In genomic region chr13:52833220-52833619, GRCm38 (mm10) we compare ENCODE assay signal across 12 mouse cellular contexts.
DNase-seq lines count a peak whose midpoint lies in the region; ATAC-seq and TF ChIP-seq lines count a peak whose summit lies in the region.
"Had no signal": no experiment of that assay in that cellular context is flagged by ENCODE, and none has a peak within 500 bp of the region (broad histone marks: within the 10 kb centered on the region; RNA-seq: fewer than 3 reads in every experiment).

No protein-coding gene starts in this region.

- H3K4me1 ChIP-seq in forebrain, postnatal 0 days (ENCODE audit: insufficient read depth) = no peaks in the 10 kb centered on the region
- H3K4me1 ChIP-seq in forebrain, embryonic 14.5 days (ENCODE audit: control insufficient read depth, insufficient read depth, low read length) = no peaks in the 10 kb centered on the region
- no peaks in the 10 kb centered on the region for H3K4me1 ChIP-seq in neural tube, embryonic 11.5 days (ENCODE audit: control insufficient read depth, insufficient read depth, low read length)
- H3K4me1 ChIP-seq in liver, embryonic 13.5 days (replicated peaks) = peaks cover 65% of the 10 kb centered on the region
- H3K4me1 ChIP-seq in heart, embryonic 10.5 days = peaks cover 26% of the 10 kb centered on the region
- H3K4me1 ChIP-seq: limb, embryonic 13.5 days had no signal

- ATAC-seq in forebrain, postnatal 0 days = no peak
- ATAC-seq in forebrain, embryonic 14.5 days = no peak
- no peak for ATAC-seq in neural tube, embryonic 11.5 days (ENCODE audit: insufficient read depth, low FRiP score, low TSS enrichment)
- no peak for ATAC-seq in liver, embryonic 13.5 days (ENCODE audit: low read depth)
- ATAC-seq: hindbrain, embryonic 16.5 days; Patski had no signal

- H3K36me3 ChIP-seq in forebrain, postnatal 0 days (ENCODE audit: insufficient read depth) = peaks cover 21% of the 10 kb centered on the region
- H3K36me3 ChIP-seq in forebrain, embryonic 14.5 days (ENCODE audit: control insufficient read depth, insufficient read depth, low read length) = peaks cover 22% of the 10 kb centered on the region; the same call in 1 of the 2 replicates
- 0 out of 2 replicates have a peak, but pooled peaks cover 2% of the 10 kb centered on the region for H3K36me3 ChIP-seq in neural tube, embryonic 11.5 days (ENCODE audit: control insufficient read depth, insufficient read depth, low read length)
- H3K36me3 ChIP-seq in liver, embryonic 13.5 days = 0 out of 2 replicates have a peak, but pooled peaks cover 4% of the 10 kb centered on the region
- peaks cover 19% of the 10 kb centered on the region; the same call in 1 of the 2 replicates for H3K36me3 ChIP-seq in heart, embryonic 10.5 days

- no peak overlapping the region for H3K4me2 ChIP-seq in forebrain, postnatal 0 days (ENCODE audit: low read depth)
- H3K4me2 ChIP-seq in forebrain, embryonic 14.5 days (ENCODE audit: low read length) = no peak overlapping the region
- no peak overlapping the region for H3K4me2 ChIP-seq in neural tube, embryonic 11.5 days (ENCODE audit: low read depth)
- no peak overlapping the region for H3K4me2 ChIP-seq in liver, embryonic 13.5 days
- H3K4me2 ChIP-seq: limb, embryonic 13.5 days had no signal

- H3K4me3 ChIP-seq in forebrain, postnatal 0 days (ENCODE audit: low read depth, low read length) = no peak overlapping the region
- H3K4me3 ChIP-seq in forebrain, embryonic 14.5 days (ENCODE audit: low read depth, low read length) = no peak overlapping the region
- no peak overlapping the region for H3K4me3 ChIP-seq in neural tube, embryonic 11.5 days (ENCODE audit: low read depth, low read length)
- H3K4me3 ChIP-seq in liver, embryonic 13.5 days (replicated peaks) = no peak overlapping the region
- H3K4me3 ChIP-seq in heart, embryonic 10.5 days = no peak overlapping the region
- H3K4me3 ChIP-seq: limb, embryonic 13.5 days had no signal

- no peak for DNase-seq in forebrain, postnatal 0 days
- DNase-seq in forebrain, embryonic 14.5 days (ENCODE audit: low spot score) = no peak
- DNase-seq in neural tube, embryonic 11.5 days (ENCODE audit: low spot score) = peak; percentile 25
- no peak for DNase-seq in neural tube, embryonic 10.5 days (ENCODE audit: extremely low spot score, low spot score)
- DNase-seq in liver, embryonic 13.5 days = peak; percentile 50
- peak; percentile 52 for DNase-seq in thymus, postnatal 25 days
- no peak for DNase-seq in heart, embryonic 10.5 days (ENCODE audit: low spot score)
- no peak for DNase-seq in left cerebral cortex, postnatal 10 days (ENCODE audit: extremely low spot score in 1 of 2, low spot score in 2 of 2)
- DNase-seq: cerebellum, postnatal 14 days had no signal

- H3K9ac ChIP-seq in forebrain, postnatal 0 days = no peak overlapping the region
- H3K9ac ChIP-seq in forebrain, embryonic 14.5 days (ENCODE audit: low read length) = no peak overlapping the region
- no peak overlapping the region for H3K9ac ChIP-seq in neural tube, embryonic 11.5 days (ENCODE audit: low read length)
- H3K9ac ChIP-seq in liver, embryonic 13.5 days = no peak overlapping the region
- H3K9ac ChIP-seq: limb, embryonic 13.5 days had no signal

- no peak overlapping the region for H3K27ac ChIP-seq in forebrain, postnatal 0 days (ENCODE audit: low read depth, low read length)
- no peak overlapping the region for H3K27ac ChIP-seq in forebrain, embryonic 14.5 days (ENCODE audit: low read depth, low read length)
- no peak overlapping the region for H3K27ac ChIP-seq in neural tube, embryonic 11.5 days (ENCODE audit: low read depth, low read length)
- H3K27ac ChIP-seq in liver, embryonic 13.5 days = peak overlapping the region; percentile 97
- H3K27ac ChIP-seq in heart, embryonic 10.5 days = no peak overlapping the region
- H3K27ac ChIP-seq: limb, embryonic 13.5 days had no signal

- peak; percentile 51; the same call in 1 of the 2 replicates for TF ChIP-seq CTCF in forebrain, postnatal 0 days (IDR thresholded peaks at IDR 0.05; ENCODE audit: low read depth)

- intact Hi-C loops in left cerebral cortex, postnatal 10 days (cut with DNase I) = no loop called here

- 78% methylated on average over 4 of the region's 4 CpGs for WGBS in forebrain, postnatal 0 days
- 76% methylated on average over 4 of the region's 4 CpGs for WGBS in forebrain, embryonic 14.5 days
- 81% methylated on average over 4 of the region's 4 CpGs for WGBS in neural tube, embryonic 11.5 days
- 64% methylated on average over 4 of the region's 4 CpGs for WGBS in liver, embryonic 13.5 days (ENCODE audit: insufficient replicate concordance)
- WGBS in heart, embryonic 10.5 days = 73% methylated on average over 4 of the region's 4 CpGs

- H3K27me3 ChIP-seq in forebrain, postnatal 0 days (ENCODE audit: insufficient read depth, low read length) = no peaks in the 10 kb centered on the region
- no peaks in the 10 kb centered on the region for H3K27me3 ChIP-seq in forebrain, embryonic 14.5 days (replicated peaks; ENCODE audit: control insufficient read depth, insufficient read depth, low read length)
- H3K27me3 ChIP-seq in neural tube, embryonic 11.5 days (ENCODE audit: control insufficient read depth, insufficient read depth, low read length) = no peaks in the 10 kb centered on the region
- H3K27me3 ChIP-seq in liver, embryonic 13.5 days = no peaks in the 10 kb centered on the region
- H3K27me3 ChIP-seq in heart, embryonic 10.5 days (ENCODE audit: insufficient read depth, poor library complexity, severe bottlenecking) = no peaks in the 10 kb centered on the region
- H3K27me3 ChIP-seq: limb, embryonic 13.5 days; Patski had no signal

- no peaks in the 10 kb centered on the region for H3K9me3 ChIP-seq in forebrain, postnatal 0 days (ENCODE audit: low read length)
- H3K9me3 ChIP-seq in forebrain, embryonic 14.5 days (replicated peaks; ENCODE audit: control insufficient read depth, low read length) = no peaks in the 10 kb centered on the region
- no peaks in the 10 kb centered on the region for H3K9me3 ChIP-seq in neural tube, embryonic 11.5 days (ENCODE audit: control insufficient read depth, low read length)
- no peaks in the 10 kb centered on the region for H3K9me3 ChIP-seq in liver, embryonic 13.5 days (replicated peaks)
- H3K9me3 ChIP-seq in heart, embryonic 10.5 days = no peaks in the 10 kb centered on the region
- H3K9me3 ChIP-seq: limb, embryonic 13.5 days had no signal

Comparison
In these comparisons a context has a peak if more than half of its experiments do, and no peak if none do; other contexts are left out.
1. DNase-seq: peak in neural tube, embryonic 11.5 days (single experiment), liver, embryonic 13.5 days (single experiment) and thymus, postnatal 25 days (single experiment); none in forebrain, postnatal 0 days (single experiment), forebrain, embryonic 14.5 days (single experiment), neural tube, embryonic 10.5 days (single experiment), heart, embryonic 10.5 days (single experiment) and left cerebral cortex, postnatal 10 days (0 of 2).